Mouse (Mus musculus): ENCODE measurements at regions not wholly inside any gene's neighbourhood (a gene's known extent, or its start where the extent isn't known, plus 50 kb on each side); places are given as distances from the start of the nearest gene placed in this dataset.

DNA sequence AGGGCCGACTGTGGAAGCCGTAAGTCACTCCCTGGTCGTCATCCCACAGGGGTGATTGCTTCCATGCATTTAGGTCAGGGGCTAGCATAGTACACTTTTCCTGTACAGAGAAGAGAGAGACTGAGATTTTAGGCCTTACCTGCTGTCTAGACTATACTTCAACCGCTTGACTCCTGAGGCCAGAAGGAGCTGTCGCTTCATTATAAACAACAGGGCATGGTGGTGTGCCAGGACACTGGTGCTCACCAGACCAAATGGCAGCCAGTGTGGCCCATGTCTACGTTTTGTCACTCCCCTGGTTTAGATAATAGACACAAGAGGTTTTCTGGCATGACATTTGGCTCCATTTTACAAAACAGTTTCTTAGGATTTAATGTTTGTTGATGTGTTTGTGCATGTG, 79.4 kb downstream of the Gas1 start:
- no peak for DNase-seq (ENCODE audit: low spot score)
- Histone ChIP-seq H3K27me3 (ENCODE audit: control insufficient read depth, insufficient read depth, low read length) (no peaks in the 10 kb centered on the region), H3K4me1 (replicated peaks; ENCODE audit: control insufficient read depth, insufficient read depth) (no peaks in the 10 kb centered on the region), H3K36me3 (ENCODE audit: control insufficient read depth, insufficient read depth, low read length) (no peaks in the 10 kb centered on the region), H3K9me3 (ENCODE audit: control insufficient read depth, low read length) (no peaks in the 10 kb centered on the region), H3K9ac (ENCODE audit: low read length) (no peak overlapping the region), H3K4me2 (replicated peaks; ENCODE audit: low read depth) (no peak overlapping the region), H3K27ac (replicated peaks) (no peak overlapping the region), H3K4me3 (ENCODE audit: low read depth, low read length) (no peak overlapping the region)
- no peak for ATAC-seq (ENCODE audit: low FRiP score, low TSS enrichment)
- 64% methylated on average over 6 of the region's 6 CpGs for WGBS
- TF ChIP-seq CTCF (IDR thresholded peaks at IDR 0.05; ENCODE audit: low read depth) (no peak), EP300 (optimal IDR thresholded peaks at IDR 0.05) (no peak)

DNA sequence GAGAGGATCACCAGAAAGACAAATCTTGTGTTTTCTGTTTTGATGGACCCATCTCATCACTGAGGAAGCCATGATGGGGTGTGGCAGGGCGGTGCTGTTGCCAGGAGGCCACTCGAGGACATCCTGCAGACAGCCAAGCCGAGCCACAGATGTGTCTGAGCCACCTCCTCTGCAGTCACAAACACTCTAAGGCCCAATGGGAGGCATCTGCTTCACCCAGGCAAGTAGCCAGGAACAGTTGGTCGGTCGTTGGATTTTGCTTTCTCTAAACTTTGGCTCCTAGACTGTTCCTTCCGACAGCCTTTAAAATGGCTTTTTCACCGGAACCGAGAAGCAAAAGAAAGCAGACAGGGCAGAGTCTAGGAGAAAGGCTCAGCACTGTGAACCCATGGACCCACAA, 90.5 kb downstream of the Gas1 start:
- WGBS, result 52% methylated on average over 8 of the region's 8 CpGs
- H3K4me2 ChIP-seq (replicated peaks; ENCODE audit: low read depth), result no peak overlapping the region
- H3K27me3 ChIP-seq (ENCODE audit: control insufficient read depth, insufficient read depth, low read length), result no peaks in the 10 kb centered on the region
- no peaks in the 10 kb centered on the region for H3K9me3 ChIP-seq (ENCODE audit: control insufficient read depth, low read length)
- ATAC-seq (ENCODE audit: low FRiP score, low TSS enrichment), result no peak
- no peak overlapping the region for H3K4me3 ChIP-seq (ENCODE audit: low read depth, low read length)
- DNase-seq (ENCODE audit: low spot score), result no peak
- no peak overlapping the region for H3K9ac ChIP-seq (ENCODE audit: low read length)
- no peak overlapping the region for H3K27ac ChIP-seq (replicated peaks)
- TF ChIP-seq CTCF (IDR thresholded peaks at IDR 0.05; ENCODE audit: low read depth), result no peak
- TF ChIP-seq EP300 (optimal IDR thresholded peaks at IDR 0.05), result no peak
- no peaks in the 10 kb centered on the region for H3K4me1 ChIP-seq (replicated peaks; ENCODE audit: control insufficient read depth, insufficient read depth)
- no peaks in the 10 kb centered on the region for H3K36me3 ChIP-seq (ENCODE audit: control insufficient read depth, insufficient read depth, low read length)

DNA sequence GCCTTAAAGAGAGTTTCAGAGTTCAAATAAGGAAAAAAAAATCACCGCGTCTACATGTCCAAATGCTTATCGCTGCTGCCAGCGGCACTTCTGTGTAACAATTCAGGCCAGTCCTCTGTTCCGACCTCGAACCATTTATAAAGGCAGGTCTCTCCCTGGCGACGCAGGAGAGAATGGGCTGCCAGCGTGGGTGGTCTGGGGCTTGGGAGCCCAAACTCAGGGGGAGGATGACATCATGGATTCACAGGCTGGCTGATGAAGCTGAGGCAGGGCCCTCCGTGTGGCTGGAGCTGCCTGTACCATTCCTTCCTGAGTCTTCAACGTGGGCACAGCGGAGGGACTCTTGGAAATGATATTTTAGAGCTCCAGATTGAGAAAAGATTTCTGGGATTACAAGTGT, 92.2 kb downstream of the Gas1 start:
- H3K9me3 ChIP-seq (ENCODE audit: control insufficient read depth, low read length), result no peaks in the 10 kb centered on the region
- H3K9ac ChIP-seq (ENCODE audit: low read length), result no peak overlapping the region
- H3K36me3 ChIP-seq (ENCODE audit: control insufficient read depth, insufficient read depth, low read length), result no peaks in the 10 kb centered on the region
- H3K4me3 ChIP-seq (ENCODE audit: low read depth, low read length), result no peak overlapping the region
- TF ChIP-seq EP300 (optimal IDR thresholded peaks at IDR 0.05), result no peak
- TF ChIP-seq CTCF (IDR thresholded peaks at IDR 0.05; ENCODE audit: low read depth), result no peak
- ATAC-seq (ENCODE audit: low FRiP score, low TSS enrichment) (no peak), DNase-seq (ENCODE audit: low spot score) (no peak)
- H3K4me1 ChIP-seq (replicated peaks; ENCODE audit: control insufficient read depth, insufficient read depth), result no peaks in the 10 kb centered on the region
- no peak overlapping the region for H3K4me2 ChIP-seq (replicated peaks; ENCODE audit: low read depth)
- WGBS, result 20% methylated on average over 12 of the region's 12 CpGs
- peak overlapping the region; percentile 40; the same call in 1 of the 2 replicates for H3K27ac ChIP-seq (replicated peaks)
- H3K27me3 ChIP-seq (ENCODE audit: control insufficient read depth, insufficient read depth, low read length), result no peaks in the 10 kb centered on the region

DNA sequence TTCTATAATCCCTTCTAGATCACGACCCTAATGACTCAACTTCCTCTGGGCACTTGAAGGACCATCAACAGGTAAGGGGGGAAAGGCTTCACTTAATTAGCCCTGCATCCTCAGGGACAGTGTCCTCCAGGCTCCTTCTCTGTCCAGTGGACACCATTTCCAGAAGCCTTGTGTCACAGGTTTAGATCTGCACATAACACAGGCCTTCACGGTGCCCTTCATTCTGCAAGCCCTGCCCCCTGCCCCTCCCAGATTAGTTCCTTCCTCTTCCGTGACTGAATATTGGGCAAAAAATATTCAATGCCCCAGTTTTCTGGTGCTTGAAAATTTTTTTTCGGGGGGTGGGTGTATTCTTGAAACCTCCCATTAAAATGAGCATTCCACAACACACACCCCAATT, 92.9 kb downstream of the Gas1 start:
- no peak for DNase-seq (ENCODE audit: low spot score)
- Histone ChIP-seq H3K4me1 (replicated peaks; ENCODE audit: control insufficient read depth, insufficient read depth) (no peaks in the 10 kb centered on the region), H3K27me3 (ENCODE audit: control insufficient read depth, insufficient read depth, low read length) (no peaks in the 10 kb centered on the region), H3K4me2 (replicated peaks; ENCODE audit: low read depth) (no peak overlapping the region), H3K9ac (ENCODE audit: low read length) (no peak overlapping the region), H3K4me3 (ENCODE audit: low read depth, low read length) (no peak overlapping the region), H3K36me3 (ENCODE audit: control insufficient read depth, insufficient read depth, low read length) (no peaks in the 10 kb centered on the region), H3K27ac (replicated peaks) (no peak overlapping the region), H3K9me3 (ENCODE audit: control insufficient read depth, low read length) (no peaks in the 10 kb centered on the region)
- 64% methylated on average over 4 of the region's 4 CpGs for WGBS
- TF ChIP-seq CTCF (IDR thresholded peaks at IDR 0.05; ENCODE audit: low read depth), result no peak
- no peak for TF ChIP-seq EP300 (optimal IDR thresholded peaks at IDR 0.05)
- no peak for ATAC-seq (ENCODE audit: low FRiP score, low TSS enrichment)

DNA sequence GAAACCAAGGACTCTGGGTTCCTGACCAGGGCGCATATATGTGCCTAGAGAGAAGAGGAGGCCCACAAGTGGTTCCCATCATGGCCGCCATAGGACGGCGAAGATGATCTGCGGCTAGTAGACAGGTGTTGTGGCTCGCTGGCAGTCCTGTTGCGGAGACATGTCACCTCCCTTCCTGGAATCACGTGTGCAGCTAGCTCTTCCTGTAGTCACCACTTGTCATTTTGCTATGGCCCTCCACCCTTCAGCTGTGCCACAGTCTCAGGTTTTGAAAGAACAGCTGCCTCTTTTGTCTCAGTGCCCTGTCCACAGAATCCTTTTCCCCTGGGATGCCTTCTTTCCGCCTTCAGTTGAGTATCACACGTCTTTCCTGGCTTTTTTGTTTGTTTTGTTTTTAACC, 97.1 kb downstream of the Gas1 start:
- H3K9me3 ChIP-seq (ENCODE audit: control insufficient read depth, low read length), result no peaks in the 10 kb centered on the region
- H3K4me1 ChIP-seq (replicated peaks; ENCODE audit: control insufficient read depth, insufficient read depth), result no peaks in the 10 kb centered on the region
- no peaks in the 10 kb centered on the region for H3K36me3 ChIP-seq (ENCODE audit: control insufficient read depth, insufficient read depth, low read length)
- H3K4me3 ChIP-seq (ENCODE audit: low read depth, low read length), result no peak overlapping the region
- ATAC-seq (ENCODE audit: low FRiP score, low TSS enrichment) (no peak), DNase-seq (ENCODE audit: low spot score) (no peak)
- no peak for TF ChIP-seq CTCF (IDR thresholded peaks at IDR 0.05; ENCODE audit: low read depth)
- TF ChIP-seq EP300 (optimal IDR thresholded peaks at IDR 0.05), result no peak
- no peaks in the 10 kb centered on the region for H3K27me3 ChIP-seq (ENCODE audit: control insufficient read depth, insufficient read depth, low read length)
- 83% methylated on average over 10 of the region's 10 CpGs for WGBS
- no peak overlapping the region for H3K9ac ChIP-seq (ENCODE audit: low read length)
- H3K27ac ChIP-seq (replicated peaks), result no peak overlapping the region
- H3K4me2 ChIP-seq (replicated peaks; ENCODE audit: low read depth), result no peak overlapping the region

DNA sequence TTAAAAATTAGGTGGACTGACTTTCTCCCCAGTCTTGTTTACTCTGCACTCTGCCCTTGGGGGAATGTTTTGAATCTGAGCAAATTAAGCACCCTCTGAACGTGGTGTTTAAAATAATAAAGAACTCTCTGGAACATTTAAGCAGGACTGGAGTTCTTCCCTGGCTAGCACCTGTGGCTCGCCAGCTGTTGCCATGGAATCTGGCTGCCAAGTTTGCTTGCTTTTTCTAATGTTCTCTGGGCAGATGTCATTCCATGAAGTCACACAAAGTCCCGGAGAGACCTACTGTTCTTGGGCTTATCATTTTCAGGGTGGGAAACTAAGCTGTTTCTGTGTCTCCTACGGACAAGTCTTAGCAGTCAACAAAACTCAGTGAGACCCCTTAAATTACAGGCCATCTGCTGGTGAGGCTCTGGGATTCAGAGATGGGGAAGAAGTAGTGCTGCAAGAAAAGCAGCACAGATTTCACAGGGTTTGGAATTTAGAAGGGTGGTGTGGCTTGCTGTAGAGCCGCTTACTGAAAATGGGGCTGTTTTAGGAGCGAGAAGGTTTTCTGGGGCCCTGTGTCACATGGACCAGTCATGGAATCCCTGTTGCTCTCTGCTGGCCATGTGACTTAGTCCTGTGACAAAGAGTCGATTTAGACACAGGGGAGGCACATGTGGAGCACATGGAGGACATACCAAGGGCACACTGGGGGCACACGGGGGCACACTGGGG, 98.7 kb downstream of the Gas1 start:
- DNase-seq (ENCODE audit: low spot score) (no peak), ATAC-seq (ENCODE audit: low FRiP score, low TSS enrichment) (no peak)
- Histone ChIP-seq H3K27ac (replicated peaks) (no peak overlapping the region), H3K27me3 (ENCODE audit: control insufficient read depth, insufficient read depth, low read length) (no peaks in the 10 kb centered on the region), H3K4me3 (ENCODE audit: low read depth, low read length) (no peak overlapping the region), H3K4me1 (replicated peaks; ENCODE audit: control insufficient read depth, insufficient read depth) (no peaks in the 10 kb centered on the region), H3K4me2 (replicated peaks; ENCODE audit: low read depth) (no peak overlapping the region), H3K9me3 (ENCODE audit: control insufficient read depth, low read length) (no peaks in the 10 kb centered on the region), H3K36me3 (ENCODE audit: control insufficient read depth, insufficient read depth, low read length) (no peaks in the 10 kb centered on the region), H3K9ac (ENCODE audit: low read length) (no peak overlapping the region)
- 58% methylated on average over 8 of the region's 8 CpGs for WGBS
- no peak for TF ChIP-seq CTCF (IDR thresholded peaks at IDR 0.05; ENCODE audit: low read depth)
- no peak for TF ChIP-seq EP300 (optimal IDR thresholded peaks at IDR 0.05)
